Mouse (Mus musculus): Measurements from ENCODE around the gene Hist1h2af. TPM values are rescaled to one million over a fixed set of nuclear protein-coding genes. Genes with fewer than 3 reads are reported as not detected.
A peak's percentile ranks its signal among the peaks of the same experiment; 100 is the strongest.
"Not testable (repeated sequence)": the region's sequence is repeated elsewhere in the genome, so short reads cannot be mapped to it uniquely, and the experiment has no call there.

Hist1h2af gene
- total RNA-seq, 2 experiments from 2014 or later, result 512 to 538 TPM

GRCm38 (mm10) chr13:23554393-23554792, 20.7 kb downstream of the Hist1h2af start:
- no peak for DNase-seq (ENCODE audit: low spot score in 2 of 2)

DNA sequence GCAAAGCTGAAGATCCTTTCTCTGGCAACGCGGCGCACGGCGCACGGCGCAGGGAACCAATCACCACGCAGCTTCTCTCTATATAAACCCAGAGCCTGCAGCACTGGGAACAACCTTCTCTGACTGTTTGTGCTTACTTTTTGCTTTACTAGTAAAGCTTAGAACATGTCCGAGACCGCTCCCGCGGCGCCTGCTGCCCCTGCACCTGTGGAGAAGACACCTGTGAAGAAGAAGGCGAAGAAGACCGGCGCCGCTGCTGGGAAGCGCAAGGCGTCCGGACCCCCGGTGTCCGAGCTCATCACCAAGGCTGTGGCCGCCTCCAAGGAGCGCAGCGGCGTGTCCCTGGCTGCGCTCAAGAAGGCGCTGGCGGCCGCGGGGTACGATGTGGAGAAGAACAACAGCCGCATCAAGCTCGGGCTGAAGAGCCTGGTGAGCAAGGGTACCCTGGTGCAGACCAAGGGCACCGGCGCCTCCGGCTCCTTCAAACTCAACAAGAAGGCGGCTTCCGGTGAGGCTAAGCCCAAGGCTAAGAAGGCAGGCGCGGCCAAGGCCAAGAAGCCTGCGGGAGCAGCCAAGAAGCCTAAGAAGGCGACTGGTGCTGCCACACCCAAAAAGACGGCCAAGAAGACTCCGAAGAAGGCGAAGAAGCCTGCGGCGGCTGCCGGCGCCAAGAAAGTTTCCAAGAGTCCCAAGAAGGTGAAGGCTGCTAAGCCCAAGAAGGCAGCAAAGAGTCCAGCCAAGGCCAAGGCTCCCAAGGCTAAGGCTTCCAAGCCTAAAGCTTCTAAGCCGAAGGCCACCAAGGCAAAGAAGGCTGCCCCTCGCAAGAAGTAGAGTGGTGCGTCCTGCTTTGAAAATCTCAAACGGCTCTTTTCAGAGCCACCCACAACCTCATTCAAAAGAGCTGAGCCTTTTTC, 21.5 kb downstream of the Hist1h2af start:
- DNase-seq (ENCODE audit: low spot score in 2 of 2), result peak; percentile 48 to 64

GRCm38 (mm10) chr13:23555839-23556416, 22.2 kb downstream of the Hist1h2af start:
- peak in 1 of 2 experiments; percentile 46 for DNase-seq (ENCODE audit: low spot score in 2 of 2)

DNA sequence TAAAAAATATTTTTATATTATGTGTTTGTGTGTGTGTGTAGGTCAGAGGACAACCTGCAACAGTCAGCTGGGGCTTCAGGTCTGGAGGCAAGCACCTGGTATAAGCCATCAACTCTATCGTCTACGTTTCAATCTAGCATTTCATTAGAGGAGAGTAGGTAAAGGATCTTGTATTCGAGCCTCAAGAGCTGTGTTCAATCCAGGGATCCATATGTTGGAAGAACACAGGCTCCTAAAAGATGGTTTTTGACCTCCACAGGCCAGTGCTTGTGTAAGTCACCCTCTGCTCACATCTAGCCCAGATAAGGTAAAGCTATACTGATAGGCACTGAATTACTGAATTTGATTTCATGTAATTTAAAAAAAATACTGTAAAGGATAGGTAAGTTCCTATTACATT, 23.2 kb downstream of the Hist1h2af start:
- DNase-seq (ENCODE audit: low spot score in 2 of 2), result no peak

GRCm38 (mm10) chr13:23560699-23561098, 27.0 kb downstream of the Hist1h2af start:
- DNase-seq (ENCODE audit: low spot score in 2 of 2), result not testable (repeated sequence)

GRCm38 (mm10) chr13:23561531-23561882, 27.8 kb downstream of the Hist1h2af start:
- DNase-seq (ENCODE audit: low spot score in 2 of 2), result not testable (repeated sequence)

GRCm38 (mm10) chr13:23561883-23562659, 28.4 kb downstream of the Hist1h2af start, which contains the start of gene Hist1h3e:
Hist1h3e (minus strand) TSS chr13:23562369.
- DNase-seq (ENCODE audit: low spot score in 2 of 2), result peak; percentile 89 to 90

- DNase-seq (ENCODE audit: low spot score in 2 of 2), result no peak
These were observed 29.2 kb downstream of the Hist1h2af start for GRCm38 (mm10) chr13:23562699-23563462.

- DNase-seq (ENCODE audit: low spot score in 2 of 2), result no peak
These were observed 30.8 kb downstream of the Hist1h2af start for GRCm38 (mm10) chr13:23564482-23564881.

- DNase-seq (ENCODE audit: low spot score in 2 of 2), result not testable (repeated sequence)
These were observed 36.7 kb downstream of the Hist1h2af start for GRCm38 (mm10) chr13:23570261-23571021.

GRCm38 (mm10) chr13:23571022-23571503, 37.4 kb downstream of the Hist1h2af start, which contains the start of the genes Hist1h2ae and Hist1h2bg:
Hist1h2ae (minus strand) TSS chr13:23571220.
Hist1h2bg (plus strand) TSS chr13:23571396.
- DNase-seq (ENCODE audit: low spot score in 2 of 2), result peak in 1 of 2 experiments; percentile 29

- DNase-seq (ENCODE audit: low spot score in 2 of 2), result not testable (repeated sequence)
These were observed 38.0 kb downstream of the Hist1h2af start for GRCm38 (mm10) chr13:23571504-23572217.

GRCm38 (mm10) chr13:23572218-23573033, 38.7 kb downstream of the Hist1h2af start:
- no peak for DNase-seq (ENCODE audit: low spot score in 2 of 2)

DNA sequence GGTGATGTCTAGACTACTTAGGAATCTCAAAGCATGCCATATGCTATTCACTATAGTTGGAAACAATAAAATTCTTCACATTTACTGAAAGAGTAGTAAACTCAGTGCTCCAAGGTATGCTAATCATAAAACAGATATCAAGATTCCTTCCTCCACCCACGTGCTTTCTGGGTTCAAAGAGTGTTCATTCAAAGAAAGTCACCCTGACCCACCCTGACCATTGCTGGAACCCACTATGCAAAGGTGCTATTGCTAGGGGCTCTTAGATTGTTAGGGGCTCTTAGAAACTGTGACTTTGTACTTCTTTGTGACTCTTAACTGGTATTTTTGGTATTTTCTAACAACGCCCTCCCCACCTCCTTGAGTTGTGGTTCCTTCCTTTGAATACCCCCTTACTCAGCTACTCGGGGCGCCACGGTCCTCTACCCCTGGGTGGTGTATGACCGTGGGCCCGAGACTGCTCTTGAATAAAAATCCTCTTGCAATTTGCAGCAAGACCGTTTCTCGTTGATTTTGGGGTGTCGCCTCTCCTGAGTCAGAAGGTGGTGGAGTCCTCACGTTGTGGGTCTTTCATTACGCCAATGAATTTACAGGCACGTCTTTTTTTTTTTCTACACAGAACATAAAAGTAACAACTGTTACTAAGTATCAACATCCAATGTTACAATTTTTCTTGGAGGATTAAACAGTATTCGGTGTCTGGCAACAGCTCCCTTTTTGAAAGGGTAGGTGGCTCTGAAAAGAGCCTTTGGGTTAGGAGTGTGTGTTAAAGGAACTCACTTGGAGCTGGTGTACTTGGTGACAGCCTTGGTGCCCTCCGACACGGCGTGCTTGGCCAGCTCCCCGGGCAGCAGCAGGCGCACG, 39.6 kb downstream of the Hist1h2af start:
- DNase-seq (ENCODE audit: low spot score in 2 of 2), result not testable (repeated sequence)

DNA sequence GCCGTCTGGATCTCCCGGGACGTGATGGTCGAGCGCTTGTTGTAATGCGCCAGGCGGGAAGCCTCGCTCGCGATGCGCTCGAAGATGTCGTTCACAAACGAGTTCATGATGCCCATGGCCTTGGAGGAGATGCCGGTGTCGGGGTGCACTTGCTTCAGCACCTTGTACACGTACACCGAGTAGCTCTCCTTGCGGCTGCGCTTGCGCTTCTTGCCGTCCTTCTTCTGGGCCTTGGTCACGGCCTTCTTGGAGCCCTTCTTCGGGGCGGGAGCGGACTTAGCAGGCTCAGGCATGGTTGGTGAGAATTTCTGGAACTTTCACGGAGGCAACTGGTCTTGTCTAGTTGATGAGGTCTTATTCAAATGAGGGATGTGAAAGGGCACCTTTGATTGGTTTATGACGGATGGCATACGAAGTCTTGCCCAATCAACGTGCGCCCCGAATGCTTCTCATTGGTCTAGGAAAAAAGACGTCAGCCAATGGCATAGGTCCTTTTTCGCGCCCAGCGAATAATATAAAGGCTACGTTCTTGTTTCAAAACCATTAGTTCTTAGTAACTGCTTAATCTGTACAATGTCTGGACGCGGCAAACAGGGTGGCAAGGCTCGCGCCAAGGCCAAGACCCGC, 40.3 kb downstream of the Hist1h2af start, which contains the start of the genes Hist1h2bf and Hist1h2ad:
Gene Hist1h2bf, minus strand, starts transcription at position 299 of the 627 bp plus-strand sequence.
Gene Hist1h2ad, plus strand, starts transcription at position 484 of the 627 bp plus-strand sequence.
- DNase-seq (ENCODE audit: low spot score in 2 of 2), result peak; percentile 49 to 79

- not testable (repeated sequence) for DNase-seq (ENCODE audit: low spot score in 2 of 2)
These were observed 41.0 kb downstream of the Hist1h2af start for GRCm38 (mm10) chr13:23574546-23575170.

Measured in adrenal gland, postnatal 4 days (tissue).